Mouse (Mus musculus) liver, adult 2 months (tissue): Measurements from ENCODE around the gene Slain2. TPM values are rescaled to one million over a fixed set of nuclear protein-coding genes. Genes with fewer than 3 reads are reported as not detected.

ENCODE experiments used
- DNase-seq: peaks from one replicate; pipeline ENCODE4 v3.0.0-alpha.2; 2011; ENCODE audit warnings: low read depth, low spot score; ENCODE audit errors: extremely low read depth
- H3K27ac ChIP-seq: fragments of 200-500 bp; replicated peaks from 2 replicates; pipeline ENCODE4 v1.5.1; 2012; ENCODE audit warnings: low read depth, mild to moderate bottlenecking, control low read depth, inconsistent platforms, low read length; ENCODE audit not compliant: insufficient read depth
- H3K27me3 ChIP-seq: fragments of 200-500 bp; 2 replicates; pipeline ENCODE4 v1.6.1; 2012; ENCODE audit warnings: mild to moderate bottlenecking, moderate library complexity, low read length, inconsistent platforms; ENCODE audit not compliant: control insufficient read depth, insufficient read depth
- H3K36me3 ChIP-seq: fragments of 200-500 bp; 2 replicates; pipeline ENCODE4 v1.6.1; 2012; ENCODE audit warnings: low read length, inconsistent platforms; ENCODE audit not compliant: control insufficient read depth, insufficient read depth
- H3K4me1 ChIP-seq: fragments of 200-500 bp; 2 replicates; pipeline ENCODE4 v1.6.1; 2011; ENCODE audit warnings: low read length; ENCODE audit not compliant: control insufficient read depth, insufficient read depth
- H3K4me3 ChIP-seq: fragments of 200-500 bp; 2 replicates; pipeline ENCODE4 v1.5.1; 2011; ENCODE audit warnings: low read depth, mild to moderate bottlenecking, control low read depth, low read length, moderate library complexity; ENCODE audit not compliant: insufficient read depth
- H3K79me2 ChIP-seq: fragments of 200-500 bp; 2 replicates; pipeline ENCODE4 v1.6.1; 2012; ENCODE audit warnings: inconsistent platforms, mild to moderate bottlenecking, low read length, moderate library complexity; ENCODE audit not compliant: control insufficient read depth, insufficient read depth
- H3K9ac ChIP-seq: fragments of 200-500 bp; 2 replicates; pipeline ENCODE4 v1.6.1; 2012; ENCODE audit warnings: low read depth, mild to moderate bottlenecking, control low read depth, inconsistent platforms, low read length
- CTCF ChIP-seq: fragments of 200-500 bp; IDR thresholded peaks from 2 replicates; pipeline ENCODE4 v1.5.1; 2011; ENCODE audit warnings: low read depth, low read length, control low read depth
- POLR2A ChIP-seq: fragments of 200-500 bp; IDR thresholded peaks from 2 replicates; pipeline ENCODE4 v1.6.1; 2011; ENCODE audit warnings: low read length, control low read depth; ENCODE audit not compliant: insufficient read depth; ENCODE audit errors: extremely low read depth
- WGBS: fragments of 180-500 bp; shearing (Covaris S2); methylation state at CpG from one replicate; pipeline ENCODE4 v1.1.7; 2018; 5-methylcytosine and 5-hydroxymethylcytosine counted together
- polyA plus RNA-seq: library from polyadenylated mRNA; depleted of rRNA; stranded (reverse); fragments of >200 nt; gene quantifications from 2 replicates; pipeline ENCODE4 v1.2.3, GENCODE M21; 2012
- total RNA-seq: library from RNA; depleted of rRNA; stranded (reverse); fragments of >200 nt; gene quantifications from 2 replicates; pipeline ENCODE4 v1.2.3, GENCODE M21; 2014

Slain2 gene
- total and polyA plus RNA-seq, 2 experiments: 10.3 to 14.0 TPM

DNA sequence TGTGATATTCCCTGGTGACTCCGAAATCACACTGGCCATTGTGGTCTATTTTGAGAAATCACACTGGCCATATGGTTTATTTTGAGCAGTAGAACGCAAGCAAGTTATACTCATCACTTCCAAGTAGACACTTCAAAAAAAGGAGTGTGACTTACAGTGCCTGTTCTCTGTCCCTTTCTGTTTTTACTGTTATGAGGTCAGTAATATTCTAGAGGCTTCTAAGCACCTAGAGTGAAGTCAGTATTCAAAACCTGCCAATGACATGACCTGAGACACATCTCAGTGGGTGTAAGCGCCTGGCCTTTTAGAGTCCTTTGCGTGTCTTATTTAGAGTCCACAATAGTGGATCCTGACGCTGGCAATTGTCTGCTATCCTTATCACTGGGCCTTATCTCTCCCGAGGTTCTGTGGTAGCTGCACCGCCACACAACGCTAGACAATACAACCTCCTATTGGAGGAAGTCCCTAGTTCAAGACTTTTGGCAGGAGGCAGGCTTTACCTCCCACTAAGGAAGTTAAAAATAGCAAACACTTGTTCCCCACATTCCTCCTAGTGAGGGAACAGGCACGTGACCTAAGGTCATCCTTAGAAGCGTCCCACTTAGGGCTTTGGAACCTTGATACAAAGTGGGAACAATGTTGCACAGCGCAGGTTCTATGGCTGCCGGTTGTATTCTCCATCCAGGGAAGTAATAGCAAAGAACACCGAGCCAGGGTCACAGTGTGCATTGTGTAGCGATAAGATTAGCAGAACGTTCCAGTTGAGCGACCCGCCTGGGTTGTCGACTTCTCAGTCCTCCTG is 17.4 kb upstream of the Slain2 start:
- Histone ChIP-seq H3K27ac (no peak overlapping the region), H3K36me3 (no peaks in the 10 kb centered on the region), H3K4me1 (peaks cover 3% of the 10 kb centered on the region; the same call in 1 of the 2 replicates), H3K27me3 (no peaks in the 10 kb centered on the region), H3K9ac (no peak overlapping the region), H3K4me3 (no peak overlapping the region), H3K79me2 (no peaks in the 10 kb centered on the region)
- WGBS: 69% methylated on average over 18 of the region's 18 CpGs
- DNase-seq: no peak
- no peak for TF ChIP-seq POLR2A
- no peak for TF ChIP-seq CTCF

- H3K36me3 ChIP-seq: no peaks in the 10 kb centered on the region
- no peaks in the 10 kb centered on the region for H3K79me2 ChIP-seq
- TF ChIP-seq CTCF (no peak), POLR2A (no peak)
- no peak overlapping the region for H3K4me3 ChIP-seq
- DNase-seq: no peak
- no peaks in the 10 kb centered on the region for H3K27me3 ChIP-seq
- 90% methylated on average over 6 of the region's 6 CpGs for WGBS
- H3K27ac ChIP-seq: no peak overlapping the region
- no peak overlapping the region for H3K9ac ChIP-seq
- H3K4me1 ChIP-seq: peaks cover 3% of the 10 kb centered on the region; the same call in 1 of the 2 replicates
Measured at GRCm38 (mm10) chr5:72897998-72898397, 16.1 kb upstream of the Slain2 start.

DNA sequence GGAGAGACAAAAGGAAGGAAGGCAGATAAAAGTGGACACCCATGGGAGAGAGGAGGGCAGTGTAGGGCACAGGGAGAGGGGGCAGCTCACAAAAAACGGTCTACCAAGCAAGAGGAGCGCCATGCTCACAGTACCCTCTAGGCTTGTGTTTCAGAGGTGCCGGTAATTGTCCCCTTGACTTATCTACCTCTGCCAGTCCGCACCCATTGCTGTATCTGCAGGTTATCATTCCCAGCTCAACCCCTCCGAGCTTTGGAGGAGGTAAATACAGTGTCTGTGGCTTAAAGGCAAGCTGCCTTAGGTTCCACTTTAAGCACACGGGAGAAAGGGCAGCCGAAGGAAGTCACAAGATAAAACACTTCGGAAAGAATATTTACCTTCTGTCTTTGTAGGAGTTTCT is 14.8 kb upstream of the Slain2 start:
- no peak for DNase-seq
- no peaks in the 10 kb centered on the region for H3K79me2 ChIP-seq
- no peaks in the 10 kb centered on the region for H3K27me3 ChIP-seq
- H3K4me1 ChIP-seq: peaks cover 3% of the 10 kb centered on the region; the same call in 1 of the 2 replicates
- 90% methylated on average over 8 of the region's 8 CpGs for WGBS
- TF ChIP-seq POLR2A (no peak), CTCF (no peak)
- H3K9ac ChIP-seq: no peak overlapping the region
- no peaks in the 10 kb centered on the region for H3K36me3 ChIP-seq
- no peak overlapping the region for H3K27ac ChIP-seq
- no peak overlapping the region for H3K4me3 ChIP-seq

DNA sequence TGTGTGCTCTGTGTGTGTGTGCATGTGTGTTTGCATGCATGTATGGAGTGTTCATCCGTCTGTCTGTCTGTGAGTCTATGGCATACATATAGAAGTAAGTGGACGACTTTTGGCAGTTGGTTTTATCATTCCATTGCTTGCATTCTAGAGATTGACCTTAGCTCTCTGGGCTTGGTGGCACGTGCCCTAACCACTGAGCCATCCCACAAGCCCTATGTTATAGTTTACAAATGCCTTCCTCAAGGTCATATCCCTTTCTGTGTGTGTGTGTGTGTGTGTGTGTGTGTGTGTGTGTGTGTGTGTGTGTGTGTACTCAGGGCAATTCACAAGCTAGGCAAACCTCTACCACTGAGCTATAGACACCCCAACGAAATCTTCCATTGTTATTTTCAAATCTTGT is 12.2 kb upstream of the Slain2 start:
- Histone ChIP-seq H3K79me2 (no peaks in the 10 kb centered on the region), H3K27ac (no peak overlapping the region), H3K27me3 (no peaks in the 10 kb centered on the region), H3K9ac (no peak overlapping the region), H3K4me1 (no peaks in the 10 kb centered on the region), H3K36me3 (no peaks in the 10 kb centered on the region), H3K4me3 (no peak overlapping the region)
- TF ChIP-seq POLR2A (no peak), CTCF (no peak)
- no peak for DNase-seq
- 87% methylated on average over 4 of the region's 4 CpGs for WGBS

- Histone ChIP-seq H3K27me3 (no peaks in the 10 kb centered on the region), H3K9ac (no peak overlapping the region), H3K27ac (no peak overlapping the region), H3K79me2 (no peaks in the 10 kb centered on the region), H3K4me3 (no peak overlapping the region), H3K4me1 (no peaks in the 10 kb centered on the region), H3K36me3 (no peaks in the 10 kb centered on the region)
- DNase-seq: no peak
- 88% methylated on average over 3 of the region's 3 CpGs for WGBS
- TF ChIP-seq POLR2A (no peak), CTCF (no peak)
Measured at GRCm38 (mm10) chr5:72902312-72902711, 11.8 kb upstream of the Slain2 start.

- Histone ChIP-seq H3K27me3 (no peaks in the 10 kb centered on the region), H3K27ac (no peak overlapping the region), H3K79me2 (no peaks in the 10 kb centered on the region), H3K4me3 (no peak overlapping the region), H3K36me3 (no peaks in the 10 kb centered on the region), H3K4me1 (no peaks in the 10 kb centered on the region), H3K9ac (no peak overlapping the region)
- TF ChIP-seq CTCF (no peak), POLR2A (no peak)
- no peak for DNase-seq
- WGBS: 84% methylated on average over 3 of the region's 3 CpGs
Measured at GRCm38 (mm10) chr5:72902876-72903516, 11.1 kb upstream of the Slain2 start.
